Mouse (Mus musculus) gastrocnemius, postnatal 4 days (tissue): ENCODE measurements around the gene Rhox3a2. TPM values are rescaled to one million over a fixed set of nuclear protein-coding genes. Genes with fewer than 3 reads are reported as not detected.
"Not testable (repeated sequence)": the region's sequence is repeated elsewhere in the genome, so short reads cannot be mapped to it uniquely, and the experiment has no call there.

Source experiments
- DNase-seq, 2 experiments: peaks; one replicate each; pipeline ENCODE4 v3.0.0; 2021 to 2022; ENCODE audit warnings: low spot score in 2 of 2, mixed read lengths in 2 of 2
- long read RNA-seq, 2 experiments: library from polyadenylated mRNA; stranded (forward); transcript quantifications; one replicate each; pipeline ENCODE4 v2.0.0; 2021
- total RNA-seq, 2 experiments: library from RNA; stranded (reverse); gene quantifications; 2 replicates each; pipeline ENCODE4 v1.2.3; 2021

Gene Rhox3a2
- under 1 TPM in 1 of 2 experiments, not detected in 1; 0.91 TPM for total RNA-seq
- long read RNA-seq, experiment 1: 0 reads
- long read RNA-seq, experiment 2, partial matches to known transcripts: 0 of 1 reads
- long read RNA-seq, experiment 2, other reads (novel, unspliced or antisense): 1 of 1 reads

GRCm38 (mm10) chrX:37379728-37380127 is at the start of gene Rhox3a2:
Rhox3a2 (plus strand) TSS chrX:37380028.
- DNase-seq: not testable (repeated sequence)

- DNase-seq: not testable (repeated sequence)
Measured at GRCm38 (mm10) chrX:37390548-37390947, 10.7 kb downstream of the Rhox3a2 start, which contains the start of gene Rhox4a2. Rhox4a2 (plus strand) TSS chrX:37390848.

GRCm38 (mm10) chrX:37411767-37412166 is 31.9 kb downstream of the Rhox3a2 start, which contains the start of gene Rhox2b:
Rhox2b (plus strand) TSS chrX:37412067.
- not testable (repeated sequence) for DNase-seq

GRCm38 (mm10) chrX:37432194-37432593 is 52.4 kb downstream of the Rhox3a2 start, which contains the start of gene Rhox4b:
Rhox4b (plus strand) TSS chrX:37432494.
- DNase-seq: not testable (repeated sequence)

Other genes starting within 250 kb of the Rhox3a2 start
- gene Akap14, start 211.2 kb upstream of the Rhox3a2 start, total RNA-seq: not detected
- 100 to 1,000 TPM; 270 to 275 TPM for gene Ndufa1, start 188.9 kb upstream of the Rhox3a2 start, total RNA-seq
- 1 to 10 TPM; 2.5 to 3.6 TPM for gene Rnf113a1, start 188.8 kb upstream of the Rhox3a2 start, total RNA-seq
- gene Gm9, start 169.0 kb upstream of the Rhox3a2 start, total RNA-seq: not detected
- not detected for gene Rhox1, start 157.8 kb upstream of the Rhox3a2 start, total RNA-seq
- gene Rhox2a, start 135.1 kb upstream of the Rhox3a2 start, total RNA-seq: not detected
- gene Rhox3a, start 130.1 kb upstream of the Rhox3a2 start, total RNA-seq: not detected
- not detected for gene Rhox4a, start 114.7 kb upstream of the Rhox3a2 start, total RNA-seq
- not detected for gene Rhox4a2, start 10.8 kb downstream of the Rhox3a2 start, total RNA-seq
- gene Rhox2b, start 32.0 kb downstream of the Rhox3a2 start, total RNA-seq: not detected
- gene Rhox4b, start 52.5 kb downstream of the Rhox3a2 start, total RNA-seq: not detected
- gene Rhox2c, start 73.7 kb downstream of the Rhox3a2 start, total RNA-seq: not detected
- gene Rhox3c, start 78.6 kb downstream of the Rhox3a2 start, total RNA-seq: under 1 TPM in 1 of 2 experiments, not detected in 1; 0.78 TPM
- gene Rhox4c, start 100.3 kb downstream of the Rhox3a2 start, total RNA-seq: not detected
- gene Rhox2d, start 113.4 kb downstream of the Rhox3a2 start, total RNA-seq: not detected
- gene Rhox4d, start 134.3 kb downstream of the Rhox3a2 start, total RNA-seq: not detected
- not detected for gene Rhox2e, start 150.4 kb downstream of the Rhox3a2 start, total RNA-seq
- gene Rhox3e, start 162.0 kb downstream of the Rhox3a2 start, total RNA-seq: not detected
- not detected for gene Rhox4e, start 177.4 kb downstream of the Rhox3a2 start, total RNA-seq
- gene Rhox2f, start 191.4 kb downstream of the Rhox3a2 start, total RNA-seq: not detected
- gene Rhox3f, start 201.0 kb downstream of the Rhox3a2 start, total RNA-seq: not detected
- gene Rhox4f, start 227.7 kb downstream of the Rhox3a2 start, total RNA-seq: not detected
- not detected for gene Rhox3g, start 248.6 kb downstream of the Rhox3a2 start, total RNA-seq